ENCODE assay signal across 8 mouse cellular contexts in genomic region chr17:45580958-45581477, GRCm38 (mm10). TPM values are rescaled to one million over a fixed set of nuclear protein-coding genes. Genes with fewer than 3 reads are reported as not detected.
DNase-seq lines count a peak whose midpoint lies in the region; ATAC-seq lines count a peak whose summit lies in the region.

No protein-coding gene starts in this region.

- H3K4me1 ChIP-seq in liver, embryonic 11.5 days (replicated peaks; ENCODE audit: control insufficient read depth, insufficient read depth, low read length), result peaks cover 45% of the 10 kb centered on the region
- no peaks in the 10 kb centered on the region for H3K4me1 ChIP-seq in embryonic facial prominence, embryonic 11.5 days (ENCODE audit: control insufficient read depth, insufficient read depth, low read length)
- H3K4me1 ChIP-seq in midbrain, embryonic 16.5 days (ENCODE audit: control insufficient read depth, insufficient read depth, low read length), result peaks cover 13% of the 10 kb centered on the region

- no peak for DNase-seq in liver, embryonic 11.5 days (ENCODE audit: low spot score)
- DNase-seq in liver, result no peak
- DNase-seq in embryonic facial prominence, embryonic 11.5 days (ENCODE audit: low spot score), result no peak
- DNase-seq in lung, postnatal 25 days (ENCODE audit: low spot score), result peak; percentile 70
- no peak for DNase-seq in left cerebral cortex, adult 8-10 months (ENCODE audit: low spot score in 2 of 2)
- DNase-seq in layer of hippocampus, postnatal 25 days (ENCODE audit: extremely low spot score in 1 of 2, low spot score in 1 of 2), result no peak

- ATAC-seq in liver, embryonic 11.5 days (replicated peaks; ENCODE audit: low FRiP score), result no peak
- ATAC-seq in embryonic facial prominence, embryonic 11.5 days (replicated peaks; ENCODE audit: insufficient number of reproducible peaks, low FRiP score, low TSS enrichment, low read depth), result no peak
- peak; percentile 10 for ATAC-seq in inflammation-experienced regulatory T-cells, adult 6 months
- ATAC-seq in midbrain, embryonic 16.5 days, result no peak

- H3K4me2 ChIP-seq in liver, embryonic 11.5 days, result peak overlapping the region; percentile 15; the same call in 1 of the 2 replicates
- H3K4me2 ChIP-seq in embryonic facial prominence, embryonic 11.5 days (ENCODE audit: low read depth, low read length), result no peak overlapping the region
- H3K4me2 ChIP-seq in midbrain, embryonic 16.5 days (ENCODE audit: low read length), result no peak overlapping the region

- no peaks in the 10 kb centered on the region for H3K27me3 ChIP-seq in liver, embryonic 11.5 days (replicated peaks; ENCODE audit: control insufficient read depth, insufficient read depth, low read length)
- no peaks in the 10 kb centered on the region for H3K27me3 ChIP-seq in embryonic facial prominence, embryonic 11.5 days (ENCODE audit: control insufficient read depth, insufficient read depth, low read length)
- no peaks in the 10 kb centered on the region for H3K27me3 ChIP-seq in midbrain, embryonic 16.5 days (ENCODE audit: control insufficient read depth, insufficient read depth, low read depth, low read length)

- H3K9me3 ChIP-seq in liver, embryonic 11.5 days (ENCODE audit: control insufficient read depth, low read length), result no peaks in the 10 kb centered on the region
- H3K9me3 ChIP-seq in embryonic facial prominence, embryonic 11.5 days (replicated peaks; ENCODE audit: control insufficient read depth, low read length), result no peaks in the 10 kb centered on the region
- no peaks in the 10 kb centered on the region for H3K9me3 ChIP-seq in midbrain, embryonic 16.5 days (replicated peaks; ENCODE audit: control insufficient read depth, low read length, poor library complexity, severe bottlenecking)

- 0 out of 2 replicates have a peak overlapping the region, but pooled peaks have one; percentile 38 for H3K9ac ChIP-seq in liver, embryonic 11.5 days (ENCODE audit: low read depth, low read length)
- peak overlapping the region; percentile 32 for H3K9ac ChIP-seq in embryonic facial prominence, embryonic 11.5 days (replicated peaks; ENCODE audit: low read length)
- H3K9ac ChIP-seq in midbrain, embryonic 16.5 days (ENCODE audit: low read depth, low read length), result no peak overlapping the region

- H3K4me3 ChIP-seq in liver, embryonic 11.5 days (ENCODE audit: low read depth, low read length), result no peak overlapping the region
- no peak overlapping the region for H3K4me3 ChIP-seq in embryonic facial prominence, embryonic 11.5 days (ENCODE audit: low read depth, low read length)
- no peak overlapping the region for H3K4me3 ChIP-seq in midbrain, embryonic 16.5 days (ENCODE audit: low read depth, low read length)

- H3K36me3 ChIP-seq in liver, embryonic 11.5 days (ENCODE audit: control insufficient read depth, insufficient read depth, low read length), result peaks cover under 1% of the 10 kb centered on the region
- H3K36me3 ChIP-seq in embryonic facial prominence, embryonic 11.5 days (replicated peaks; ENCODE audit: control insufficient read depth, insufficient read depth, low read depth, low read length), result no peaks in the 10 kb centered on the region
- no peaks in the 10 kb centered on the region for H3K36me3 ChIP-seq in midbrain, embryonic 16.5 days (ENCODE audit: control insufficient read depth, insufficient read depth, low read length)

- H3K27ac ChIP-seq in liver, embryonic 11.5 days (ENCODE audit: low read depth, low read length), result no peak overlapping the region; the same call in 1 of the 2 replicates
- no peak overlapping the region; the same call in 1 of the 2 replicates for H3K27ac ChIP-seq in embryonic facial prominence, embryonic 11.5 days (replicated peaks; ENCODE audit: low read depth, low read length)
- no peak overlapping the region for H3K27ac ChIP-seq in midbrain, embryonic 16.5 days (ENCODE audit: low read length)

- 45% methylated on average over 12 of the region's 12 CpGs for WGBS in liver, embryonic 11.5 days
- WGBS in embryonic facial prominence, embryonic 11.5 days, result 37% methylated on average over 12 of the region's 12 CpGs
- WGBS in midbrain, embryonic 16.5 days, result 53% methylated on average over 12 of the region's 12 CpGs

RNA-seq across cellular contexts. Expression of gene Hsp90ab1, which starts 7.9 kb away (rescaled TPM):
- 1,837 and 1,887 TPM in 2 replicates for polyA plus RNA-seq in liver, embryonic 11.5 days (2014; fragmentation: Nextera tagmentation; extraction: Ambion mirVana)
- polyA plus RNA-seq in embryonic facial prominence, embryonic 11.5 days (2014; fragmentation: Nextera tagmentation; extraction: Ambion mirVana), result 1,660 and 1,740 TPM in 2 replicates
- polyA plus RNA-seq in inflammation-experienced regulatory T-cells, adult 6 months (2017; shearing (Covaris generic)), result 1,000 to 10,000 TPM in 1 of 3 experiments, 100 to 1,000 TPM in 2; 939 to 1,028 (median 983) TPM
- 1,000 to 10,000 TPM; 1,476 to 1,616 (median 1,547) TPM for total RNA-seq in left cerebral cortex, adult 8-10 months (2022)
- 1,000 to 10,000 TPM; 1,671 to 1,815 TPM for total RNA-seq in layer of hippocampus, postnatal 25 days (2021)
- 1,403 and 1,446 TPM in 2 replicates for polyA plus RNA-seq in midbrain, embryonic 16.5 days (2015; fragmentation: Nextera tagmentation; extraction: Ambion mirVana)

RNA-seq across cellular contexts. Expression of gene Slc35b2, which starts 17.3 kb away (rescaled TPM):
- 110 and 116 TPM in 2 replicates for polyA plus RNA-seq in liver, embryonic 11.5 days (2014; fragmentation: Nextera tagmentation; extraction: Ambion mirVana)
- polyA plus RNA-seq in embryonic facial prominence, embryonic 11.5 days (2014; fragmentation: Nextera tagmentation; extraction: Ambion mirVana), result 85.6 and 92.2 TPM in 2 replicates
- 10 to 100 TPM; 30.2 to 38.1 (median 32.6) TPM for polyA plus RNA-seq in inflammation-experienced regulatory T-cells, adult 6 months (2017; shearing (Covaris generic))
- 10 to 100 TPM; 26.8 to 33.4 (median 29.4) TPM for total RNA-seq in left cerebral cortex, adult 8-10 months (2022)
- 10 to 100 TPM; 36.1 to 38.7 TPM for total RNA-seq in layer of hippocampus, postnatal 25 days (2021)
- polyA plus RNA-seq in midbrain, embryonic 16.5 days (2015; fragmentation: Nextera tagmentation; extraction: Ambion mirVana), result 76.0 and 79.6 TPM in 2 replicates

RNA-seq across cellular contexts. Expression of gene Slc29a1, which starts 18.4 kb away (rescaled TPM):
- 277 and 325 TPM in 2 replicates for polyA plus RNA-seq in liver, embryonic 11.5 days (2014; fragmentation: Nextera tagmentation; extraction: Ambion mirVana)
- polyA plus RNA-seq in embryonic facial prominence, embryonic 11.5 days (2014; fragmentation: Nextera tagmentation; extraction: Ambion mirVana), result 52.5 and 58.9 TPM in 2 replicates
- polyA plus RNA-seq in inflammation-experienced regulatory T-cells, adult 6 months (2017; shearing (Covaris generic)), result 100 to 1,000 TPM in 2 of 3 experiments, 10 to 100 TPM in 1; 72.2 to 131 (median 109) TPM
- total RNA-seq in left cerebral cortex, adult 8-10 months (2022), result 10 to 100 TPM; 27.4 to 32.1 (median 29.5) TPM
- total RNA-seq in layer of hippocampus, postnatal 25 days (2021), result 10 to 100 TPM; 19.0 to 19.9 TPM
- 37.8 and 40.7 TPM in 2 replicates for polyA plus RNA-seq in midbrain, embryonic 16.5 days (2015; fragmentation: Nextera tagmentation; extraction: Ambion mirVana)

RNA-seq across cellular contexts. Expression of gene Mymx, which starts 20.9 kb away (rescaled TPM):
- 0.62 and 1.0 TPM in 2 replicates for polyA plus RNA-seq in liver, embryonic 11.5 days (2014; fragmentation: Nextera tagmentation; extraction: Ambion mirVana)
- polyA plus RNA-seq in embryonic facial prominence, embryonic 11.5 days (2014; fragmentation: Nextera tagmentation; extraction: Ambion mirVana), result 1.6 and 5.6 TPM in 2 replicates
- polyA plus RNA-seq in inflammation-experienced regulatory T-cells, adult 6 months (2017; shearing (Covaris generic)), result not detected
- not detected for total RNA-seq in left cerebral cortex, adult 8-10 months (2022)
- total RNA-seq in layer of hippocampus, postnatal 25 days (2021), result not detected
- polyA plus RNA-seq in midbrain, embryonic 16.5 days (2015; fragmentation: Nextera tagmentation; extraction: Ambion mirVana), result not detected in 2 replicates

RNA-seq across cellular contexts. Expression of gene Nfkbie, which starts 25.5 kb away (rescaled TPM):
- polyA plus RNA-seq in liver, embryonic 11.5 days (2014; fragmentation: Nextera tagmentation; extraction: Ambion mirVana), result 2.5 and 3.0 TPM in 2 replicates
- polyA plus RNA-seq in embryonic facial prominence, embryonic 11.5 days (2014; fragmentation: Nextera tagmentation; extraction: Ambion mirVana), result 3.5 and 5.3 TPM in 2 replicates
- polyA plus RNA-seq in inflammation-experienced regulatory T-cells, adult 6 months (2017; shearing (Covaris generic)), result 10 to 100 TPM; 35.1 to 44.1 (median 43.1) TPM
- 1 to 10 TPM; 2.1 to 3.2 (median 2.5) TPM for total RNA-seq in left cerebral cortex, adult 8-10 months (2022)
- total RNA-seq in layer of hippocampus, postnatal 25 days (2021), result 1 to 10 TPM; 2.6 to 3.2 TPM
- 3.6 and 3.7 TPM in 2 replicates for polyA plus RNA-seq in midbrain, embryonic 16.5 days (2015; fragmentation: Nextera tagmentation; extraction: Ambion mirVana)
